Mouse (Mus musculus) neural tube, embryonic 15.5 days (tissue): Measurements from ENCODE around the gene Ttyh3. TPM values are rescaled to one million over a fixed set of nuclear protein-coding genes. Genes with fewer than 3 reads are reported as not detected.

Experiments used
- ATAC-seq: fragments of 200-750 bp; cut with Nextera tagmentation; 2 replicates; pipeline ENCODE4 v1.8.0; 2017; ENCODE audit warnings: mild to moderate bottlenecking, moderate TSS enrichment, moderate library complexity; ENCODE audit not compliant: low FRiP score
- H3K27ac ChIP-seq: fragments of 300-500 bp; sonication (generic); replicated peaks from 2 replicates; pipeline ENCODE4 v1.5.1; 2015; ENCODE audit warnings: mild to moderate bottlenecking, inconsistent platforms
- H3K27me3 ChIP-seq: fragments of 300-500 bp; sonication (generic); replicated peaks from 2 replicates; pipeline ENCODE4 v1.6.1; 2015; ENCODE audit warnings: inconsistent platforms
- H3K36me3 ChIP-seq: fragments of 300-500 bp; sonication (generic); 2 replicates; pipeline ENCODE4 v1.6.1; 2015; ENCODE audit warnings: inconsistent platforms
- H3K4me1 ChIP-seq: fragments of 300-500 bp; sonication (generic); 2 replicates; pipeline ENCODE4 v1.6.1; 2015; ENCODE audit warnings: inconsistent platforms
- H3K4me2 ChIP-seq: fragments of 300-500 bp; sonication (generic); 2 replicates; pipeline ENCODE4 v1.6.1; 2015; ENCODE audit warnings: inconsistent platforms, mild to moderate bottlenecking, moderate library complexity
- H3K4me3 ChIP-seq: fragments of 300-500 bp; sonication (generic); replicated peaks from 2 replicates; pipeline ENCODE4 v1.5.1; 2015; ENCODE audit warnings: mild to moderate bottlenecking, inconsistent platforms
- H3K9ac ChIP-seq: fragments of 300-500 bp; sonication (generic); replicated peaks from 2 replicates; pipeline ENCODE4 v1.6.1; 2015; ENCODE audit warnings: mild to moderate bottlenecking, inconsistent platforms
- H3K9me3 ChIP-seq: fragments of 300-500 bp; sonication (generic); replicated peaks from 2 replicates; pipeline ENCODE4 v1.6.1; 2016; ENCODE audit warnings: inconsistent platforms
- WGBS: fragments of 180-500 bp; shearing (Covaris S2); methylation state at CpG from one replicate; pipeline ENCODE4 v1.1.7; 2015; ENCODE audit warnings: mixed read lengths; 5-methylcytosine and 5-hydroxymethylcytosine counted together
- polyA plus RNA-seq: library from polyadenylated mRNA; unstranded; fragments of >200 nt; fragmentation: Nextera tagmentation; extraction: Ambion mirVana; gene quantifications from 2 replicates; pipeline ENCODE4 v1.2.1, GENCODE M21; 2015

The Ttyh3 gene
- polyA plus RNA-seq, 1 experiment from 2014 or later, result 63.9 TPM

- no peak for ATAC-seq
- peaks cover 43% of the 10 kb centered on the region for H3K4me1 ChIP-seq
Measured at GRCm38 (mm10) chr5:140649881-140650414, 1.1 kb upstream of the Ttyh3 start.

DNA sequence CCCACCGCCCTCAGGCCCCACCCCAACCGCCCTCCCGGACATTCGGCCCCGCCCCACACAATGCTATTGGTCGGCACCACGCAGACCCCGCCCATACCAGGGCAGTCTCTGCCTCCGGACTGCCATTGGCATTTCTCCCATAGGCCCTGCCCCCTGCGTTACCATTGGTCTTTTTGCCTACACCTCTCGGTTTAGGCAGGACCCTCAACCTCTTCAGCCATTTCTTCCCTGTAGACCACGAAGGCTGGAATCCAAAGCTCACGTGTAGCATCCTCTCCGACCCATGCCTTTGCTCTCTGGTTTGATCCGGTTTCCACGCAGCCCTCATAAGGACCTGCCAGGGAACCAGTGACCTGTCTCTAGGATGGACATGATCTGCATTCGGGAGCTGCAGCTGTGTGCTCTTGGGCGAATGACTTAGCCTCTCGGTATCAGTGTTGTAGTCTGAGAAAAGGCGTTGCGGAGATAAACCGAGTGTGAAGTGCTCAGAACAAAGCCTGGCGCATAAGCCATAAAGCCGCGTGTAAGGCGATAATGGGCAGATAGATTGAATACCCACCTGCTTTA is 353 bp upstream of the Ttyh3 start:
- Histone ChIP-seq H3K27ac (peak overlapping the region; percentile 90), H3K27me3 (no peaks in the 10 kb centered on the region), H3K4me2 (peak overlapping the region; percentile 63), H3K9me3 (no peaks in the 10 kb centered on the region), H3K36me3 (peaks cover 3% of the 10 kb centered on the region; the same call in 1 of the 2 replicates), H3K4me3 (peak overlapping the region; percentile 92), H3K4me1 (peaks cover 51% of the 10 kb centered on the region), H3K9ac (peak overlapping the region; percentile 46)
- ATAC-seq, result peak; percentile 94
- 1% methylated on average over 25 of the region's 26 CpGs for WGBS

More at GRCm38 (mm10) chr5:140649881-140650414, 1.1 kb upstream of the Ttyh3 start:
- H3K9ac ChIP-seq, result 0 out of 2 replicates have a peak overlapping the region, but pooled peaks have one; percentile 46
- 0 out of 2 replicates have a peak overlapping the region, but pooled peaks have one; percentile 92 for H3K4me3 ChIP-seq
- H3K27ac ChIP-seq, result peak overlapping the region; percentile 90
- no peaks in the 10 kb centered on the region for H3K9me3 ChIP-seq
- no peaks in the 10 kb centered on the region for H3K27me3 ChIP-seq
- H3K36me3 ChIP-seq, result no peaks in the 10 kb centered on the region
- 75% methylated on average over 7 of the region's 7 CpGs for WGBS
- peak overlapping the region; percentile 63 for H3K4me2 ChIP-seq

GRCm38 (mm10) chr5:140647821-140648518 is 861 bp downstream of the Ttyh3 start:
- ATAC-seq, result peak; percentile 23
- under 1% methylated on average over 13 of the region's 13 CpGs for WGBS
- peak overlapping the region; percentile 97 for H3K4me2 ChIP-seq
- H3K27me3 ChIP-seq, result no peaks in the 10 kb centered on the region
- no peaks in the 10 kb centered on the region for H3K9me3 ChIP-seq
- H3K9ac ChIP-seq, result peak overlapping the region; percentile 100
- H3K36me3 ChIP-seq, result peaks cover 8% of the 10 kb centered on the region; the same call in 1 of the 2 replicates
- peak overlapping the region; percentile 92 for H3K4me3 ChIP-seq
- peaks cover 63% of the 10 kb centered on the region for H3K4me1 ChIP-seq
- peak overlapping the region; percentile 95 for H3K27ac ChIP-seq

DNA sequence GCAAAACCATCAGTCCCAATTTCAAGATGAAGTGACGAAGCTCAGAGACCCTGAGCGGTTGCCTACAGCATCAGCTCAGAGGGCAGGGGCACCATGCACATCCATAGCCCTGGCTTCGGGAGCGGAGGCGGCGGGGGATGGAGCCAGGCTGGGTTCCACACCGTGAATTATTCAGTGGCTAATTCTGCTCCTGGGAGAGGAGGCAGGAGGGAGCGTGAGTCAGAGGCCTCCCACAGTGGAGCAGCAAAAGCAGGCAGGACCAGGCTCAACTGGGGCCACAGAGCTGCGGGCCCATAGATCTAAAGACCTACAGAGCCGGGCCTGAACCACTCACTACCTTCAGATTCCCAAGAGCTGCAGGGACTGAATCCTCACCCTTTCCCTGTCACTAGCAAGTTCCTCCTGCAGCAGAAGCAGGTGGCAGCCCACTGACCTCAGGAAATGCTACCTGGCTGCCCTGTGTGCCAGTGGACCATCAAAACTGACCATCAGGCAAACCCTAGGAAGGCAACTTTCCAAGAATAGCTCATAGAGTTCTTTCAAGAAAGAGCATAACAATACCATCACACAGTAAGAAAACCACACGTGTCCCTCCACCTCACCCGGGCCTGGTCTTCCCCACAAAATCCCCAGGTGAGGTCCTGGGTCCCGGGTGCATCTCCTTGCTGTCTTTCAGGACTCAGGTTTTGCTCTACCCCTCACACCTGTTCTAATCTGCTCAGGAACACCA is 1.6 kb downstream of the Ttyh3 start:
- H3K27ac ChIP-seq, result peak overlapping the region; percentile 95
- peaks cover 67% of the 10 kb centered on the region for H3K4me1 ChIP-seq
- WGBS, result 20% methylated on average over 13 of the region's 13 CpGs
- H3K27me3 ChIP-seq, result no peaks in the 10 kb centered on the region
- H3K4me3 ChIP-seq, result peak overlapping the region; percentile 92
- ATAC-seq, result no peak
- peak overlapping the region; percentile 97 for H3K4me2 ChIP-seq
- H3K9me3 ChIP-seq, result no peaks in the 10 kb centered on the region
- H3K36me3 ChIP-seq, result peaks cover 8% of the 10 kb centered on the region; the same call in 1 of the 2 replicates
- peak overlapping the region; percentile 100 for H3K9ac ChIP-seq

DNA sequence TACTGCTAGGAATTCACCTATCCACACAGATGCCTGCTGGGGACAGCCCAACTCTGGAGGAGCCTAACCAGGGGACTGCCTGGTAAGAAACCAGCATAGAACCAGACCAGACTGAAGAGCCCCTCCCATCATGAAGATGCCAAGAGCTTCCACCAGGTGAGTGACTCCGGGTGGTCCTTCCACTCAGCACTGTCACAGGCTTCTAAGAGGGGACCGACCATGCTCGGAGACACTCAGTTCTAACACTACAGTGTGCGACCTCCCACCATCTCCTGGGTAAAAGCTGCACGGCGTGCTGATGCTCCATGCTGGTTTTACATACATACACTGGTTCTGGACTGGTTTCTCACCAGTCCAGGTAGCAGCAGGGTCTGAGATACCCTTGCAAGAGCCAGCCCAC is 2.7 kb downstream of the Ttyh3 start:
- WGBS, result 55% methylated on average over 6 of the region's 6 CpGs
- H3K4me1 ChIP-seq, result peaks cover 78% of the 10 kb centered on the region
- ATAC-seq, result no peak
- H3K4me3 ChIP-seq, result peak overlapping the region; percentile 92
- H3K36me3 ChIP-seq, result peaks cover 8% of the 10 kb centered on the region; the same call in 1 of the 2 replicates
- H3K27ac ChIP-seq, result 0 out of 2 replicates have a peak overlapping the region, but pooled peaks have one; percentile 4
- H3K9me3 ChIP-seq, result no peaks in the 10 kb centered on the region
- no peaks in the 10 kb centered on the region for H3K27me3 ChIP-seq
- H3K4me2 ChIP-seq, result peak overlapping the region; percentile 97
- peak overlapping the region; percentile 100 for H3K9ac ChIP-seq

DNA sequence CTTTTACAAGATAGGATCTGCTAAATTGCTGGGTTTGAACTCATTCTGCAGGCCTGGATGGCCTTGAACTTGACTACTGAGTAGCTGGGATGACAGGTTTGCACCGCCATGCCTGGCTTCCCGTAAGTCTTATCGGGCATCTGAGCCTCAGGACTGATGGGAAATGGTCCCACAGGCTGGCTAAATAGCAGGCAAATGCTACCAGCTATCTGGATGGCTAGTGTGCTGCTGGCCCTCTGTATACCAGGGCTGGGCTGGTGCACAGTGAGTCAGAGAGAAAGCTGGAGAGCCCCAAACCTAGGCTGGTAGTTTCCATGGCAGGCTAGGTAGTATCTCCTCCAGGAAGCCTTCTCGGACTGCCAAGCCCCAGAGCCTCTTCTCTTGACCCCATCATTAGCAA is 3.4 kb downstream of the Ttyh3 start:
- H3K4me3 ChIP-seq, result peak overlapping the region; percentile 92
- peak overlapping the region; percentile 100 for H3K9ac ChIP-seq
- no peak for ATAC-seq
- 72% methylated on average over 4 of the region's 4 CpGs for WGBS
- H3K4me1 ChIP-seq, result peaks cover 85% of the 10 kb centered on the region
- no peaks in the 10 kb centered on the region for H3K27me3 ChIP-seq
- no peaks in the 10 kb centered on the region for H3K9me3 ChIP-seq
- peak overlapping the region; percentile 97 for H3K4me2 ChIP-seq
- H3K36me3 ChIP-seq, result peaks cover 8% of the 10 kb centered on the region; the same call in 1 of the 2 replicates
- peak overlapping the region; percentile 33; the same call in 1 of the 2 replicates for H3K27ac ChIP-seq

GRCm38 (mm10) chr5:140644702-140645201 is 4.1 kb downstream of the Ttyh3 start:
- Histone ChIP-seq H3K9ac (peak overlapping the region; percentile 100; the same call in 1 of the 2 replicates), H3K4me1 (peaks cover 86% of the 10 kb centered on the region), H3K9me3 (no peaks in the 10 kb centered on the region), H3K27me3 (no peaks in the 10 kb centered on the region), H3K27ac (peak overlapping the region; percentile 33; the same call in 1 of the 2 replicates), H3K4me2 (peak overlapping the region; percentile 97), H3K4me3 (0 out of 2 replicates have a peak overlapping the region, but pooled peaks have one; percentile 12), H3K36me3 (peaks cover 8% of the 10 kb centered on the region; the same call in 1 of the 2 replicates)
- no peak for ATAC-seq
- 58% methylated on average over 15 of the region's 15 CpGs for WGBS

- Histone ChIP-seq H3K27me3 (no peaks in the 10 kb centered on the region), H3K27ac (no peak overlapping the region), H3K4me2 (peak overlapping the region; percentile 97; the same call in 1 of the 2 replicates), H3K9ac (no peak overlapping the region), H3K9me3 (no peaks in the 10 kb centered on the region), H3K4me3 (no peak overlapping the region), H3K4me1 (peaks cover 86% of the 10 kb centered on the region), H3K36me3 (peaks cover 8% of the 10 kb centered on the region; the same call in 1 of the 2 replicates)
- 84% methylated on average over 6 of the region's 6 CpGs for WGBS
- ATAC-seq, result no peak
Measured at GRCm38 (mm10) chr5:140644263-140644662, 4.6 kb downstream of the Ttyh3 start.

DNA sequence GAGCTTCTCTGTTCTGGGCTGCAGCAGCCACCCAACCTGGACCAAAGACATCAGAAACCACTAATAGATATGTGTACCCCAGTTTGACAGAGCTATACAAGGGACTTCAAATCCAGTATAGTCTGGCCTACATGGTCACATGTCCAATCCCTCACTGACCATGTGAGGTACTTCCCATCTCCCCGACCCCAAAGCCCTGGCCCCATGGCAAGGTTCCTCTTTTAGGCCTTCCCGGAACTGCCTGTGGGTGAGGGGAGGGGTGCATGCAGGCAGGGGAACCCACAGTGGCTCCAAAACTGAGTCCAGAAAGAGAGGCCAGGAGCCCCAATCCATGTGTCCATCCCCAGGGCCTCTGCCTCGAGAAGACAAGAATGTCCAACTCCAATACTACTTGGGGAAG is 6.8 kb downstream of the Ttyh3 start:
- Histone ChIP-seq H3K36me3 (peaks cover 16% of the 10 kb centered on the region), H3K27me3 (no peaks in the 10 kb centered on the region), H3K4me1 (peaks cover 93% of the 10 kb centered on the region), H3K4me2 (no peak overlapping the region), H3K9ac (no peak overlapping the region), H3K9me3 (no peaks in the 10 kb centered on the region), H3K4me3 (no peak overlapping the region), H3K27ac (peak overlapping the region; percentile 42; the same call in 1 of the 2 replicates)
- WGBS, result 77% methylated on average over 3 of the region's 3 CpGs
- ATAC-seq, result no peak

GRCm38 (mm10) chr5:140641254-140641928 is 7.4 kb downstream of the Ttyh3 start:
- no peak overlapping the region for H3K4me3 ChIP-seq
- H3K4me1 ChIP-seq, result peaks cover 90% of the 10 kb centered on the region
- peak overlapping the region; percentile 42 for H3K27ac ChIP-seq
- H3K4me2 ChIP-seq, result peak overlapping the region; percentile 9; the same call in 1 of the 2 replicates
- no peak overlapping the region for H3K9ac ChIP-seq
- 0 out of 2 replicates have a peak, but pooled peaks have one; percentile 14 for ATAC-seq
- 64% methylated on average over 10 of the region's 10 CpGs for WGBS
- H3K27me3 ChIP-seq, result no peaks in the 10 kb centered on the region
- peaks cover 19% of the 10 kb centered on the region for H3K36me3 ChIP-seq
- no peaks in the 10 kb centered on the region for H3K9me3 ChIP-seq
